Mouse (Mus musculus): ENCODE results near the gene Gm10188.

DNA sequence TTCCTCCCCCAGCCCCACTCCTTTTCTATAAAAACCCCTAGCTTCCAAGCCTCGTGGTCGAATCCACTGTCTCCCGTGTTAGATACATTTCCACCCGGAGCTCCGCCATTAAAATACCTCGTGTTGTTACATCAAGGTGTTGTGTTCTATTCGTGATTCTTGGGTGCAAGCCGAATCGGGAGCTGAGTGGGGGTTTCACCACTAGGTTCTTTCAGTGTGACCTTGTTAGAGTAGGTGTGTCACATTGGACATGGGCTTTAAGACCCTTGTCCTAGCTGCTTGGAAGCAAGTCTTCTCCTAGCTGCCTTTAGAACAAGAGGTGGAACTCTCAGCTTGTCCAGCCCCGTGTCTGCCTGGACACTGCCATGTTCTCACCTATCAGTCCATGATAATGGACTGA, 36.4 kb upstream of the Gm10188 start:
- TF ChIP-seq TAL1 (IDR thresholded peaks at IDR 0.05; ENCODE audit: low read length): no peak
- TF ChIP-seq GATA1 (IDR thresholded peaks at IDR 0.05; ENCODE audit: low read length): no peak
